7 mouse cellular contexts compared by ENCODE assay signal in genomic region chr5:96792936-96793718, GRCm38 (mm10). TPM values are rescaled to one million over a fixed set of nuclear protein-coding genes. Genes with fewer than 3 reads are reported as not detected.
A peak's percentile ranks its signal among the peaks of the same experiment; 100 is the strongest.
DNase-seq lines count a peak whose midpoint lies in the region; ATAC-seq lines count a peak whose summit lies in the region.

Gene Anxa3 (plus strand): TSS chr5:96793339.

- H3K4me3 ChIP-seq in hindbrain, embryonic 15.5 days: peak within 1 kb of the TSS; percentile 38

- WGBS in hindbrain, embryonic 15.5 days: 13% methylated on average over 26 of the region's 26 CpGs

- no peaks in the 10 kb centered on the region for H3K9me3 ChIP-seq in hindbrain, embryonic 15.5 days

- peak within 1 kb of the TSS; percentile 34 for H3K9ac ChIP-seq in hindbrain, embryonic 15.5 days

- H3K27me3 ChIP-seq in hindbrain, embryonic 15.5 days: no peaks in the 10 kb centered on the region

- intact Hi-C loops in left cerebral cortex, postnatal 36 days (cut with DNase I): no loop called here

- peak; percentile 73; the same call in 1 of the 2 replicates for ATAC-seq in hindbrain, embryonic 15.5 days (ENCODE audit: low FRiP score, low read depth)
- peak; percentile 50; the same call in 1 of the 2 replicates for ATAC-seq in megakaryocyte-erythroid progenitor cell, adult 5-6 weeks (replicated peaks; ENCODE audit: low FRiP score, low TSS enrichment, poor library complexity, severe bottlenecking)

- DNase-seq in Muller cell, postnatal 12 days (ENCODE audit: inconsistent ontology term): peak; percentile 76
- DNase-seq in adrenal gland, postnatal 4 days (ENCODE audit: low spot score in 2 of 2): no peak
- DNase-seq in gastrocnemius, adult 8-10 months (ENCODE audit: low spot score in 2 of 2): peak; percentile 10 to 41
- DNase-seq in left cerebral cortex, postnatal 36 days (ENCODE audit: low spot score in 2 of 2): no peak
- DNase-seq in urinary bladder, adult 2 months (ENCODE audit: low spot score): peak; percentile 32

- H3K4me2 ChIP-seq in hindbrain, embryonic 15.5 days: peak within 1 kb of the TSS; percentile 68

- peaks cover 5% of the 10 kb centered on the region for H3K4me1 ChIP-seq in hindbrain, embryonic 15.5 days (replicated peaks)

- no peaks in the 10 kb centered on the region for H3K36me3 ChIP-seq in hindbrain, embryonic 15.5 days

- no peak within 1 kb of the TSS for H3K27ac ChIP-seq in hindbrain, embryonic 15.5 days (replicated peaks)

RNA-seq across cellular contexts. Expression of gene Anxa3, which starts in this region (rescaled TPM):
- 10 to 100 TPM; 26.0 to 31.7 TPM for total RNA-seq in adrenal gland, postnatal 4 days (2021)
- total RNA-seq in gastrocnemius, adult 8-10 months (2022): 10 to 100 TPM in 2 of 4 experiments, 1 to 10 TPM in 2; 6.2 to 12.2 (median 10.0) TPM
- 25.2 and 32.2 TPM in 2 replicates for polyA plus RNA-seq in hindbrain, embryonic 15.5 days (2015; fragmentation: Nextera tagmentation; extraction: Ambion mirVana)
- 10 to 100 TPM; 11.1 to 16.7 TPM for total RNA-seq in left cerebral cortex, postnatal 36 days (2021)
- total RNA-seq in megakaryocyte-erythroid progenitor cell, adult 5-6 weeks (2014; fragmentation: Nextera tagmentation): 2.2 TPM in 1 of 2 replicates, not detected in the other
- 2.5 TPM in 1 of 2 replicates, not detected in the other for total RNA-seq in megakaryocyte-erythroid progenitor cell, adult 5-6 weeks (2017)
- polyA plus RNA-seq in urinary bladder, adult 2 months (2012; rRNA removed): 108 and 175 TPM in 2 replicates

Comparison
In these comparisons a context has a peak if more than half of its experiments do, and no peak if none do; other contexts are left out.
1. DNase-seq: peak in Muller cell, postnatal 12 days (single experiment), gastrocnemius, adult 8-10 months (2 of 2) and urinary bladder, adult 2 months (single experiment); none in adrenal gland, postnatal 4 days (0 of 2) and left cerebral cortex, postnatal 36 days (0 of 2).